Mouse (Mus musculus): ENCODE results near the gene Fancg.
"Not testable (repeated sequence)": the region's sequence is repeated elsewhere in the genome, so short reads cannot be mapped to it uniquely, and the experiment has no call there.

Gene Fancg

DNA sequence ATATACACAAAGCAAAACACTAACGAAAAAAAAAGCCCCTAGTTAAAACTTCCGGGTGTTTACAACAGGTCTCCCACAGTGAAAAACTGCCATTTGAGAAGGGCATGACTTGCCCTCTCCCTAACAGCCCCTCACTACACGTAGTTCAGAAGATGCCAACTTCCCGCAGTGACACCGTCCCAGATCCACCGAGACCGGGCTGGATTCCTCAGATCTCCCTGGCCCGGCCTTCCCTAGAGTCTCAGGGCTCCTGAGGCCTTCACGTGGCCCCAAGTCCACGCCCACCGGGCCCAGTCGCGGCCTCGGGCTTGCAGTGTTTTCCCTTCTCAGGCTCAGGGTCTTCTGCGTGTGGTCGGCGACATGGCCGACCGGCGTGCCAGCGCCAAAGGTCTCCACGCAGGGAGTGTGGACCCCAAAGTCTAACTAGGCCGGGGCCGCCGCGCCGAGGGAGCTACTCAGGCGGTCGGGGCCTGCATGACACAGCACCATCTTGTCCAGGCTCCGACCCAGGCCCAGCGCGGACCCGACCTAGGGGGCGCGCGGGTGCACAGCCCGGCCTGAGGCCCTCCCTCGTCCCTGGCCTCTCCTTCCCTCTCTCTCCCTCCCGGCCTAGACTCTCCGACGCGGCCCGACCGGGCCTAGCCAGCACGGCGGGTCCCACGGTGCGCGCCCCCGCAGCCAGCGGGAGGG, 10.7 kb downstream of the Fancg start:
- DNase-seq (ENCODE audit: low spot score in 2 of 2), result peak; percentile 55 to 71

GRCm38 (mm10) chr4:42998022-42998421, 12.3 kb downstream of the Fancg start:
- no peak for DNase-seq (ENCODE audit: low spot score in 2 of 2)

DNA sequence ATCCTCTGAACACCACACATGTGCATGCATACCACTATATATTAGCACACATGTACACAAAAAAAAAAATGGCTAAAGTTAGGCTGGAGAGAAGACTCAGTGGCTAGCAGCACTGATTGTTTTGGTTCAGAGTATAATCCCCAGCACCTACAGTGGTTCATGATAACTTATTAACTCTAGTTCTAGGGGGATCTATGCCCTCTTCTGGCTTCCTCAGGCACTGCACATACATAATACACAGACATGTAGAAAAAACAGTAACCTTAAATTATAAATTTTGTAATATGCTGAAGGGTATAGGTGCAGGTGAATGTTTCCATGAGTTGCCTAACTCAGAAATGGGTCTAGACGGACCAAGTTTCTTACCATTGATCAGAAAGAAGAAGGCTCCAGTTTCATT, 22.0 kb downstream of the Fancg start:
- no peak for DNase-seq (ENCODE audit: low spot score in 2 of 2)

GRCm38 (mm10) chr4:42980467-42980866, 29.8 kb downstream of the Fancg start:
- DNase-seq (ENCODE audit: low spot score in 2 of 2), result not testable (repeated sequence)

DNA sequence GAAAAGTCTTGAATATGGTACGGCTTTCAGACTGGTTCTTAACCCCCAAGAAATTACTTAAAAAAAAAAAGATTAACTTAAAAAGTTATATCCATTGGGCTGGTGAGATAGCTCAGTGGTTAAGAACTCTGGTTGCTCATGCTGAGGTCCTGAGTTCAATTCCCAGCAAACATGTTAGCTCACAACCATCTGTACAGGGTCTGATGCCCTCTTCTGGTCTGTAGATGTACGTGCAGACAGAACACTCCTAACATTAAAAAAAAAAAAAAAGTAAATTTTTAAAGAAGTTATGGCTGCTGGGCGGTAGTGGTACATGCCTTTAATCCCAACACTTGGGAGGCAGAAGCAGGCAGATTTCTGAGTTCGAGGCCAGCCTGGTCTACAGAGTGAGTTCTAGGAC, 32.2 kb downstream of the Fancg start:
- no peak for DNase-seq (ENCODE audit: low spot score in 2 of 2)

- DNase-seq (ENCODE audit: low spot score in 2 of 2), result no peak
Observed at GRCm38 (mm10) chr4:42973868-42974267, 36.4 kb downstream of the Fancg start.

DNA sequence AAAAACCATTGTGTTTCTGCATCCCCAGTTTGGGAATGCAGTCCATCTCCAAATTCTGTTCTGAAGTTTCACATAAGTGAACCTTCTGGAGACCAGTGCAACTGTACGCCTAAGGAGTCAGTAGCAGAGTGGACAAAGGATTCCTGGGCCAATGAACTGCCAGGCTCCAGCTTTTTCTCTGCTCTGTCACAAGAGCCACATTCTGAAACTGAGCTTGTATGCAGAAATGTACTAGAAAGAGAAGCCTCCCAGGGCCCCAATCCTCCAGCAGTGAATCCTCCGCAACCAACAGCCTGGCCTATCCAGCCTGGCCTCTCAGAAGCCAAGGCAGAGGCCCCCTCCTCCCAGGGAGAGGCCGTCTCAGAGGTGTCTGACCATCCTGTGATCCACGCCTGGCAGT, 37.4 kb downstream of the Fancg start:
- DNase-seq (ENCODE audit: low spot score in 2 of 2), result no peak

DNA sequence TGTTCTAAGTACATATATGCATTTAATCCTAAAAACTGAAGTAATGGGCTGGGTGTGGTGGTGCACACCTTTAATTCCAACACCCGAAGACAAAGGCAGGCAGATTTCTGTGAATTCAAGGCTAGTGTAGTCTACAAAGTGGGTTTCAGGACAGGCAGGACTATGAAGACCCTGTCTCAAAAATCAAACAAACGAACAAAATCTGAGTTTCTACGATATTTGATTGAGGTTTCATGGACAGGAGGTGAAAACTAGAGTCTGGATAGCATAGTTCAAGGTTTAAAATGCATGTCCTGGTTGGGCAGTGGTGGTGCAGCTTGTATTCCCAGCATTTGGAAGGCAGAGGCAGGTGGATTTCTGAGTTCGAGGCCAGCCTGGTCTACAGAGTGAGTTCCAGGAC, 41.0 kb downstream of the Fancg start, which contains the start of gene 1700022I11Rik:
Gene 1700022I11Rik, plus strand, starts transcription at position 301 of the 400 bp plus-strand sequence.
- no peak for DNase-seq (ENCODE audit: low spot score in 2 of 2)

DNA sequence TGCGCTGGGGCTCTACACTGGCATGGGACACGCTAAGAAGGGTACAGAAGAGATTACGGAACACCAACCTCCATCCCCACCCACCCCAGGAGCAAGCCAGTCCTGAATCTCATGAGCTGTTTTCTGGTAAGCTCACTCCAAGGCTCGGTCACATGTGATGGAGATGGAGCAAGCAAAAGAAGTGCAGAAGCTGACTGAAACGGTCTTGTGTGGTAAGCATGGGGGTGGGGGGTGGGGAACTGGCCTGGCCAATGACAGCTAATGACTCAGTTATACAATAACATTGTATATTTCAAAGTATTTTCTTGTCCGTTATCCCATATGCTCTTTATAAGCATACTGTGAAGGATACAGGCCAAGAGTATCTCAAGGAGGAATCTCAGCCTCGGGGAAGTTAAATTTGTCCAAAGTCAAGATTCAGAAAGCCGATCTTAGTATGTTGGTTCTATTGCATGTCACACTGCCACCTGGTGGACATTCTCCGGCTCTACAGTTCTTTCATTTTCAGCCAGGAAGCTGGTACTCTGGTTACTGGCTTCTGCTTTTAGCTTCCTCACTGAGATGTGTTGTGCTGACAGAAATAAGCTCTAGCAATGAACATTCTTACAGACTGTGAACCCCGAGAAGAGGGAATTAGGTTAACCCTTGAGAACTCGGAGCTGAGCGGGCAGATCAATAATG, 45.1 kb downstream of the Fancg start:
- peak; percentile 66 to 68 for DNase-seq (ENCODE audit: low spot score in 2 of 2)

GRCm38 (mm10) chr4:42963480-42963879, 46.8 kb downstream of the Fancg start:
- no peak for DNase-seq (ENCODE audit: low spot score in 2 of 2)

DNA sequence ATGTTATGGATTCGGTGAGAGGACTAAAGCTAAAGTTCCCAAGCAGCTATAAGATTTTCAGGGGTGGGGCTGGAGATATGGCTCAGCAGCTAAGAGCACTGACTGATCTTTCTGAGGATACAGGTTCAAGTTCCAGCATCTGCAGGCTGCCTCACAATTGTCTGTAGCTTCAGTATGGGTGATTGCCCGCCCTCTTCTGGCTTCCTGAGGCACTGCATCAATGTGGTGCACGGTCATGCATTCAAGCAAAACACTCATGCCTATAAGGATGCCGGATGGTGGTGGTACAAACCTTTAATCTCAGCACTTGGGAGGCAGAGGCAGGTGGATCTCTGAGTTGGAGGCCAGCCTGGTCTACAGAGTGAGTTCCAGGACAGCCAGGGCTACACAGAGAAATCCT, 48.7 kb downstream of the Fancg start:
- DNase-seq (ENCODE audit: low spot score in 2 of 2), result peak; percentile 79 to 86

- DNase-seq (ENCODE audit: low spot score in 2 of 2), result no peak
Observed at GRCm38 (mm10) chr4:42959382-42959781, 50.9 kb downstream of the Fancg start.

GRCm38 (mm10) chr4:42958942-42959341, 51.4 kb downstream of the Fancg start:
- DNase-seq (ENCODE audit: low spot score in 2 of 2), result no peak

- no peak for DNase-seq (ENCODE audit: low spot score in 2 of 2)
Observed at GRCm38 (mm10) chr4:42957979-42958378, 52.3 kb downstream of the Fancg start.

- no peak for DNase-seq (ENCODE audit: low spot score in 2 of 2)
Observed at GRCm38 (mm10) chr4:42957306-42957705, 53.0 kb downstream of the Fancg start.

GRCm38 (mm10) chr4:42956581-42956980, 53.7 kb downstream of the Fancg start:
- no peak for DNase-seq (ENCODE audit: low spot score in 2 of 2)

GRCm38 (mm10) chr4:42955200-42955599, 55.1 kb downstream of the Fancg start:
- no peak for DNase-seq (ENCODE audit: low spot score in 2 of 2)

DNA sequence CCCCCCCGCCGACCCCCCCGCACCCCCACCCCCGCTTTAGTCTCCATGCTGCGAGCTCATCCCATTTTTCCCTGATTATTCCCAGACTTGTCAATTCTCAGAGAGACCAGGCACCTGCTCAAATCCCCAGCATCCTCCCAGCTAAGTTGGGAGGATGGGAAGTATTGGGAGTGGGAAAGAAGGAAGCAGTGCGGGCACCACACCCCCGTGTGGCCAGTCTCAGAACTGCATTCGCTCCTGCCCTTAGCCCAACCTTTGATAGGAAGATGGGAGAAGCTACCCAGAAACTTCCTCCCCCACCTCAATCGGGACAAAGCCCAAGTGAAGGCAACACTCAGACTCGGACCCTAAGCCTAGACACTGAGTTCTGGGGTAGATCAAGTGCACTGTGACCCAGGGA, 56.0 kb downstream of the Fancg start:
- DNase-seq (ENCODE audit: low spot score in 2 of 2), result peak; percentile 85 to 88

- peak; percentile 52 to 70 for DNase-seq (ENCODE audit: low spot score in 2 of 2)
Observed at GRCm38 (mm10) chr4:42953435-42954094, 56.7 kb downstream of the Fancg start.

- no peak for DNase-seq (ENCODE audit: low spot score in 2 of 2)
Observed at GRCm38 (mm10) chr4:42952563-42952962, 57.7 kb downstream of the Fancg start.
